Mouse (Mus musculus): ENCODE data around the gene Zkscan16. TPM values are rescaled to one million over a fixed set of nuclear protein-coding genes. Genes with fewer than 3 reads are reported as not detected.

The Zkscan16 gene
- polyA plus RNA-seq, 1 experiment from 2014 or later, result 0.77 TPM

GRCm38 (mm10) chr4:59006211-59006610 lies 62.8 kb downstream of the Zkscan16 start:
- no peak for ATAC-seq
- 65% methylated on average over 8 of the region's 8 CpGs for WGBS
- Histone ChIP-seq H3K36me3 (no peaks in the 10 kb centered on the region), H3K9me3 (no peaks in the 10 kb centered on the region), H3K9ac (replicated peaks) (no peak overlapping the region), H3K27ac (no peak overlapping the region), H3K4me2 (replicated peaks) (no peak overlapping the region), H3K4me1 (replicated peaks) (peaks cover 28% of the 10 kb centered on the region), H3K4me3 (replicated peaks) (no peak overlapping the region), H3K27me3 (no peaks in the 10 kb centered on the region; the same call in 1 of the 2 replicates)

DNA sequence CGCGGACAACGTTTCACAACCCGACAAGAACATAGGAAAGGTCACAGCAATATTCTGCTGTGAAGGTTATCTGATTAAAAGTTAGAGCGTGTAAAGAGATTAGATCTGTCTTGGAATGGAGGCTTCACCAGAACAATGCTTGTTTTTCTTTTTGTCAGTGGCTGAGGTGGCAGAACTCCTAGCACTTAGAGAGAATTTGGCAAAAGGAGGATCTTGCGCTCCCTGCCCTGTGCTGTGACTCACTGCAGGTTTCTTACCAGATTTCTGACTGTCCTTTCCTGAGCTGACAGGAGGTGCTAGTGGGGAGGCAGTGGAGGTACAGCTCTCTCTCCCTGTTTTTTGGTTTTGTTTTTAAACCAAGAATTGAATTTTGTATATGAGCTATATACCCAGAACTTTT lies 63.6 kb downstream of the Zkscan16 start:
- no peaks in the 10 kb centered on the region for H3K36me3 ChIP-seq
- H3K27me3 ChIP-seq, result no peaks in the 10 kb centered on the region; the same call in 1 of the 2 replicates
- H3K9me3 ChIP-seq, result no peaks in the 10 kb centered on the region
- H3K9ac ChIP-seq (replicated peaks), result no peak overlapping the region
- no peak overlapping the region for H3K27ac ChIP-seq
- no peak for ATAC-seq
- no peak overlapping the region for H3K4me2 ChIP-seq (replicated peaks)
- H3K4me3 ChIP-seq (replicated peaks), result no peak overlapping the region
- 54% methylated on average over 6 of the region's 6 CpGs for WGBS
- peaks cover 28% of the 10 kb centered on the region for H3K4me1 ChIP-seq (replicated peaks)

Other genes with a start within 250 kb of the Zkscan16 start
- not detected in 2 replicates for gene Olfr267, start 155.9 kb upstream of the Zkscan16 start, polyA plus RNA-seq (2015; fragmentation: Nextera tagmentation; extraction: Ambion mirVana)
- gene Ecpas, start 30.9 kb upstream of the Zkscan16 start, polyA plus RNA-seq (2015; fragmentation: Nextera tagmentation; extraction: Ambion mirVana), result 30.7 and 32.0 TPM in 2 replicates
- 4.8 and 5.4 TPM in 2 replicates for gene Ptgr1, start 43.5 kb downstream of the Zkscan16 start, polyA plus RNA-seq (2015; fragmentation: Nextera tagmentation; extraction: Ambion mirVana)
- gene Dnajc25, start 51.4 kb downstream of the Zkscan16 start, polyA plus RNA-seq (2015; fragmentation: Nextera tagmentation; extraction: Ambion mirVana), result 6.0 and 7.5 TPM in 2 replicates
- 6.8 and 9.5 TPM in 2 replicates for gene Gm20503, start 59.6 kb downstream of the Zkscan16 start, polyA plus RNA-seq (2015; fragmentation: Nextera tagmentation; extraction: Ambion mirVana)
- gene Gng10, start 91.5 kb downstream of the Zkscan16 start, polyA plus RNA-seq (2015; fragmentation: Nextera tagmentation; extraction: Ambion mirVana), result 123 and 145 TPM in 2 replicates
- gene AI481877, start 195.4 kb downstream of the Zkscan16 start, polyA plus RNA-seq (2015; fragmentation: Nextera tagmentation; extraction: Ambion mirVana), result 0.04 TPM in 1 of 2 replicates, not detected in the other
- 16.4 and 18.2 TPM in 2 replicates for gene Ugcg, start 245.6 kb downstream of the Zkscan16 start, polyA plus RNA-seq (2015; fragmentation: Nextera tagmentation; extraction: Ambion mirVana)